Mouse (Mus musculus) erythroblast, embryonic 14.5 days (primary cell): ENCODE measurements around the gene Lrrc63. TPM values are rescaled to one million over a fixed set of nuclear protein-coding genes. Genes with fewer than 3 reads are reported as not detected.
"Not testable (repeated sequence)": the region's sequence is repeated elsewhere in the genome, so short reads cannot be mapped to it uniquely, and the experiment has no call there.

ENCODE experiments used
- H3K27me3 ChIP-seq: 2 replicates; pipeline ENCODE4 v1.6.1; 2012; ENCODE audit warnings: inconsistent platforms; ENCODE audit not compliant: control insufficient read depth
- H3K36me3 ChIP-seq: 2 replicates; pipeline ENCODE4 v1.6.1; 2012; ENCODE audit warnings: mild to moderate bottlenecking, inconsistent platforms; ENCODE audit not compliant: control insufficient read depth
- H3K4me1 ChIP-seq: 2 replicates; pipeline ENCODE4 v1.6.1; 2012; ENCODE audit warnings: inconsistent platforms; ENCODE audit not compliant: control insufficient read depth
- H3K4me3 ChIP-seq: replicated peaks from 2 replicates; pipeline ENCODE3; 2012; ENCODE audit warnings: moderate library complexity, mild to moderate bottlenecking, inconsistent platforms
- H3K9me3 ChIP-seq: 2 replicates; pipeline ENCODE4 v1.6.1; 2012; ENCODE audit warnings: low read length, inconsistent platforms, mixed read lengths; ENCODE audit not compliant: control insufficient read depth
- GATA1 ChIP-seq: IDR thresholded peaks from 2 replicates; pipeline ENCODE4 v1.6.1; 2012; ENCODE audit warnings: low read length, inconsistent platforms, mixed read lengths
- TAL1 ChIP-seq: IDR thresholded peaks from 3 replicates; pipeline ENCODE4 v1.6.1; 2012; ENCODE audit warnings: low read length, inconsistent platforms, mixed read lengths
- polyA plus RNA-seq: library from polyadenylated mRNA; stranded (reverse); fragments of >175 nt; gene quantifications from 2 replicates; pipeline ENCODE4 v1.2.3, GENCODE M21; 2012

The Lrrc63 gene
- polyA plus RNA-seq, 1 experiment, result not detected

GRCm38 (mm10) chr14:75170546-75170945 is 39.9 kb upstream of the Lrrc63 start:
- Histone ChIP-seq H3K9me3 (no peaks in the 10 kb centered on the region), H3K36me3 (no peaks in the 10 kb centered on the region), H3K4me3 (no peak overlapping the region), H3K4me1 (peaks cover 6% of the 10 kb centered on the region), H3K27me3 (peaks cover 2% of the 10 kb centered on the region)
- TF ChIP-seq GATA1, result no peak
- no peak for TF ChIP-seq TAL1

GRCm38 (mm10) chr14:75168501-75168900 is 37.8 kb upstream of the Lrrc63 start:
- Histone ChIP-seq H3K9me3 (no peaks in the 10 kb centered on the region), H3K4me1 (peaks cover 6% of the 10 kb centered on the region)
- TF ChIP-seq GATA1 (no peak), TAL1 (no peak)

GRCm38 (mm10) chr14:75165574-75166131 is 35.0 kb upstream of the Lrrc63 start:
- H3K36me3 ChIP-seq, result no peaks in the 10 kb centered on the region
- H3K4me1 ChIP-seq, result peaks cover 6% of the 10 kb centered on the region
- no peak overlapping the region for H3K4me3 ChIP-seq
- no peaks in the 10 kb centered on the region for H3K9me3 ChIP-seq
- H3K27me3 ChIP-seq, result no peaks in the 10 kb centered on the region
- no peak for TF ChIP-seq TAL1
- TF ChIP-seq GATA1, result no peak

More at GRCm38 (mm10) chr14:75168501-75168900, 37.8 kb upstream of the Lrrc63 start:
- H3K4me3 ChIP-seq, result no peak overlapping the region
- no peaks in the 10 kb centered on the region for H3K36me3 ChIP-seq
- peaks cover 2% of the 10 kb centered on the region for H3K27me3 ChIP-seq

GRCm38 (mm10) chr14:75164345-75164744 is 33.7 kb upstream of the Lrrc63 start:
- H3K4me3 ChIP-seq, result no peak overlapping the region
- no peaks in the 10 kb centered on the region for H3K9me3 ChIP-seq
- H3K4me1 ChIP-seq, result peaks cover 6% of the 10 kb centered on the region
- no peaks in the 10 kb centered on the region for H3K27me3 ChIP-seq
- H3K36me3 ChIP-seq, result no peaks in the 10 kb centered on the region
- no peak for TF ChIP-seq TAL1
- no peak for TF ChIP-seq GATA1

GRCm38 (mm10) chr14:75163866-75164265 is 33.2 kb upstream of the Lrrc63 start:
- TF ChIP-seq TAL1 (no peak), GATA1 (no peak)
- Histone ChIP-seq H3K36me3 (no peaks in the 10 kb centered on the region), H3K4me3 (no peak overlapping the region), H3K4me1 (peaks cover 6% of the 10 kb centered on the region), H3K9me3 (no peaks in the 10 kb centered on the region), H3K27me3 (no peaks in the 10 kb centered on the region)

- peaks cover 11% of the 10 kb centered on the region for H3K27me3 ChIP-seq
- TF ChIP-seq TAL1 (no peak), GATA1 (no peak)
Observed at GRCm38 (mm10) chr14:75159375-75159774, 28.7 kb upstream of the Lrrc63 start.

GRCm38 (mm10) chr14:75154481-75154880 is 23.8 kb upstream of the Lrrc63 start:
- Histone ChIP-seq H3K4me1 (peaks cover 2% of the 10 kb centered on the region; the same call in 1 of the 2 replicates), H3K4me3 (no peak overlapping the region), H3K27me3 (peaks cover 13% of the 10 kb centered on the region), H3K36me3 (no peaks in the 10 kb centered on the region), H3K9me3 (no peaks in the 10 kb centered on the region)
- TF ChIP-seq GATA1 (no peak), TAL1 (no peak)

More at GRCm38 (mm10) chr14:75159375-75159774, 28.7 kb upstream of the Lrrc63 start:
- Histone ChIP-seq H3K4me1 (no peaks in the 10 kb centered on the region), H3K9me3 (no peaks in the 10 kb centered on the region), H3K36me3 (no peaks in the 10 kb centered on the region), H3K4me3 (no peak overlapping the region)

GRCm38 (mm10) chr14:75151146-75151545 is 20.5 kb upstream of the Lrrc63 start:
- no peak for TF ChIP-seq GATA1
- no peak for TF ChIP-seq TAL1
- H3K36me3 ChIP-seq, result no peaks in the 10 kb centered on the region
- H3K4me1 ChIP-seq, result peaks cover 9% of the 10 kb centered on the region
- H3K27me3 ChIP-seq, result peaks cover 9% of the 10 kb centered on the region
- no peaks in the 10 kb centered on the region for H3K9me3 ChIP-seq
- H3K4me3 ChIP-seq, result no peak overlapping the region

- Histone ChIP-seq H3K27me3 (peaks cover 7% of the 10 kb centered on the region), H3K9me3 (no peaks in the 10 kb centered on the region), H3K36me3 (no peaks in the 10 kb centered on the region), H3K4me1 (peaks cover 11% of the 10 kb centered on the region), H3K4me3 (no peak overlapping the region)
- TF ChIP-seq GATA1, result no peak
- no peak for TF ChIP-seq TAL1
Observed at GRCm38 (mm10) chr14:75150653-75151052, 20.0 kb upstream of the Lrrc63 start.

- Histone ChIP-seq H3K4me1 (peaks cover 11% of the 10 kb centered on the region), H3K9me3 (no peaks in the 10 kb centered on the region), H3K36me3 (no peaks in the 10 kb centered on the region), H3K4me3 (no peak overlapping the region), H3K27me3 (peaks cover 4% of the 10 kb centered on the region)
- TF ChIP-seq GATA1, result no peak
Observed at GRCm38 (mm10) chr14:75148229-75148628, 17.5 kb upstream of the Lrrc63 start.

GRCm38 (mm10) chr14:75147706-75148105 is 17.0 kb upstream of the Lrrc63 start:
- peaks cover 11% of the 10 kb centered on the region for H3K4me1 ChIP-seq
- H3K27me3 ChIP-seq, H3K9me3 ChIP-seq, H3K36me3 ChIP-seq, H3K4me3 ChIP-seq: not testable (repeated sequence)
